Mouse (Mus musculus) heart, postnatal 0 days (tissue): ENCODE results near the gene Mill2. TPM values are rescaled to one million over a fixed set of nuclear protein-coding genes. Genes with fewer than 3 reads are reported as not detected.
A peak's percentile ranks its signal among the peaks of the same experiment; 100 is the strongest.

ENCODE experiments used
- ATAC-seq: fragments of 200-750 bp; cut with Nextera tagmentation; 2 replicates; pipeline ENCODE4 v1.8.0; 2017; ENCODE audit warnings: low read depth, moderate number of reproducible peaks, moderate library complexity; ENCODE audit not compliant: insufficient read depth
- DNase-seq: peaks from one replicate; pipeline ENCODE4 v3.0.0-alpha.2; 2016; ENCODE audit warnings: low spot score
- H3K27ac ChIP-seq: fragments of 300-500 bp; sonication (generic); 2 replicates; pipeline ENCODE4 v1.5.1; 2014; ENCODE audit warnings: low read depth, mild to moderate bottlenecking
- H3K27me3 ChIP-seq: fragments of 300-500 bp; sonication (generic); 2 replicates; pipeline ENCODE4 v1.6.1; 2014; ENCODE audit warnings: low read length, mixed read lengths; ENCODE audit not compliant: control insufficient read depth, insufficient read depth
- H3K36me3 ChIP-seq: fragments of 300-500 bp; sonication (generic); replicated peaks from 2 replicates; pipeline ENCODE4 v1.6.1; 2014; ENCODE audit warnings: low read length, mixed read lengths; ENCODE audit not compliant: control insufficient read depth, insufficient read depth
- H3K4me1 ChIP-seq: fragments of 300-500 bp; sonication (generic); 2 replicates; pipeline ENCODE4 v1.6.1; 2014; ENCODE audit warnings: antibody characterized with exemption; ENCODE audit not compliant: control insufficient read depth, insufficient read depth
- H3K4me2 ChIP-seq: fragments of 300-500 bp; sonication (generic); 2 replicates; pipeline ENCODE4 v1.6.1; 2014; ENCODE audit warnings: low read depth, mild to moderate bottlenecking, low read length, moderate library complexity
- H3K4me3 ChIP-seq: fragments of 300-500 bp; sonication (generic); 2 replicates; pipeline ENCODE4 v1.5.1; 2014; ENCODE audit warnings: low read depth, low read length
- H3K9ac ChIP-seq: fragments of 300-500 bp; sonication (generic); replicated peaks from 2 replicates; pipeline ENCODE4 v1.6.1; 2014; ENCODE audit warnings: low read depth, low read length, mixed read lengths
- H3K9me3 ChIP-seq: fragments of 300-500 bp; sonication (generic); replicated peaks from 2 replicates; pipeline ENCODE4 v1.6.1; 2016; ENCODE audit warnings: low read length; ENCODE audit not compliant: control insufficient read depth
- CTCF ChIP-seq: IDR thresholded peaks from 2 replicates; pipeline ENCODE4 v1.5.1; 2016; ENCODE audit warnings: antibody characterized with exemption, control low read depth, low read depth
- EP300 ChIP-seq: IDR thresholded peaks from 2 replicates; pipeline ENCODE4 v1.6.1; 2016; ENCODE audit warnings: antibody characterized with exemption, low read depth
- WGBS: fragments of 180-500 bp; shearing (Covaris S2); extraction: QIAGEN DNeasy Blood & Tissue Kit; methylation state at CpG from one replicate; pipeline ENCODE4 v1.1.7; 2014; 5-methylcytosine and 5-hydroxymethylcytosine counted together
- polyA plus RNA-seq: library from polyadenylated mRNA; unstranded; fragments of >200 nt; fragmentation: Nextera tagmentation; extraction: Ambion mirVana; gene quantifications from 2 replicates; pipeline ENCODE4 v1.2.1, GENCODE M21; 2015
- total RNA-seq: library from RNA; depleted of rRNA; stranded (reverse); fragments of >200 nt; gene quantifications from 2 replicates; pipeline ENCODE4 v1.2.3, GENCODE M21; 2014; ENCODE audit warnings: low replicate concordance

The Mill2 gene
- total and polyA plus RNA-seq, 2 experiments from 2014 or later: 0.34 to 0.86 TPM

DNA sequence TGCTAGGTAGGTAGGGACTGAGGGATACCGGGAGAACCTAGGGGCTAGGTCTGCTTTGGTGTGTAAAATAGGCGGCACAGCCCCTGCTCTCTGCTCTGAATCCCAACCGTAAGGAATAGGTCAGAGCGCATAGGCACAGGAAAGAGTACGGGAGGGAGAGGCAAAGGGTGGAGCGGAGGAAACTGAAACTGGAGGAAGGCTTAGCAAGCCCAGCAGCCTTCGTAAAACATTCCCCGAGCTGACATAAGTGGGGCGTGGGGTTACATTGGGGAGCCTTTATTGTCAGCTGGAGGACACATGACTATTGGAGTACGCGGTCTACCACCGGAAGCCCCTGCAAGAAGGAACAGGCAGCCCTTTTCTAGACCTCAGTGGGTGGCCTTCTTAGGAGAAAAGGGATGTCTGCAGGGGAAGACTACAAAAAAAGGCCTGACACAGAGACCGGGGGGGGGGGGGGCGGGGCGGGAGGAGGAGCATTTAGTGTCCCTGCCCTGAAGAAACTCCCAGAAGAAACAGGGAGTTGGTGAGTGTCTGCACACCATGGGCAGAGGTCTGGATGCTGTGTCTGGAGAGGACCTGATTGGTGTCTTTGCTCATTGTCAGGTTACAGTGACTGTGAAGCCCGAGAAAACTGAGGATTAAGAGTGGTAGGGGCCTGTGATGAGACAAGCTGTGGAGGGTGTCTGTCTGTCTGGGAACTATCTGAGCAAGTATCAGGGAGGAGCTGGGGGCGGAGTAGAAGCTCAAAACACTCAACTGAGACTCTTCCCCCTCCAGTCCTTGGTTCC, 814 bp downstream of the Mill2 start:
- H3K4me1 ChIP-seq: no peaks in the 10 kb centered on the region
- peak overlapping the region; percentile 59 for H3K4me2 ChIP-seq
- no peaks in the 10 kb centered on the region for H3K36me3 ChIP-seq
- H3K9me3 ChIP-seq: no peaks in the 10 kb centered on the region
- DNase-seq (peak; percentile 74), ATAC-seq (peak; percentile 84)
- H3K27me3 ChIP-seq: no peaks in the 10 kb centered on the region
- WGBS: 3% methylated on average over 14 of the region's 17 CpGs
- TF ChIP-seq CTCF (no peak), EP300 (no peak)
- peak overlapping the region; percentile 88 for H3K27ac ChIP-seq
- H3K4me3 ChIP-seq: peak overlapping the region; percentile 41
- H3K9ac ChIP-seq: peak overlapping the region; percentile 49

GRCm38 (mm10) chr7:18841174-18841567, 1.4 kb downstream of the Mill2 start:
- ATAC-seq (no peak), DNase-seq (no peak)
- TF ChIP-seq EP300 (no peak), CTCF (no peak)
- Histone ChIP-seq H3K4me2 (peak overlapping the region; percentile 47), H3K27ac (peak overlapping the region; percentile 56), H3K4me1 (no peaks in the 10 kb centered on the region), H3K9me3 (no peaks in the 10 kb centered on the region), H3K27me3 (no peaks in the 10 kb centered on the region), H3K4me3 (peak overlapping the region; percentile 20; the same call in 1 of the 2 replicates), H3K36me3 (no peaks in the 10 kb centered on the region), H3K9ac (peak overlapping the region; percentile 18; the same call in 1 of the 2 replicates)
- WGBS: 80% methylated on average over 1 of the region's 1 CpGs

GRCm38 (mm10) chr7:18844811-18845210, 5.0 kb downstream of the Mill2 start:
- Histone ChIP-seq H3K27me3 (no peaks in the 10 kb centered on the region), H3K4me2 (no peak overlapping the region), H3K4me3 (no peak overlapping the region), H3K9me3 (no peaks in the 10 kb centered on the region), H3K9ac (no peak overlapping the region), H3K36me3 (no peaks in the 10 kb centered on the region), H3K4me1 (no peaks in the 10 kb centered on the region), H3K27ac (no peak overlapping the region)
- 28% methylated on average over 5 of the region's 5 CpGs for WGBS
- ATAC-seq: no peak
- no peak for DNase-seq
- TF ChIP-seq CTCF (no peak), EP300 (no peak)

- H3K4me1 ChIP-seq: no peaks in the 10 kb centered on the region
- no peak overlapping the region for H3K9ac ChIP-seq
- DNase-seq: no peak
- 75% methylated on average over 1 of the region's 1 CpGs for WGBS
- no peak overlapping the region for H3K4me2 ChIP-seq
- H3K36me3 ChIP-seq: no peaks in the 10 kb centered on the region
- no peaks in the 10 kb centered on the region for H3K27me3 ChIP-seq
- no peak for ATAC-seq
- no peaks in the 10 kb centered on the region for H3K9me3 ChIP-seq
- H3K4me3 ChIP-seq: no peak overlapping the region
- no peak overlapping the region for H3K27ac ChIP-seq
- TF ChIP-seq EP300 (no peak), CTCF (no peak)
Measured at GRCm38 (mm10) chr7:18848395-18848794, 8.6 kb downstream of the Mill2 start.

- Histone ChIP-seq H3K27me3 (no peaks in the 10 kb centered on the region), H3K9me3 (no peaks in the 10 kb centered on the region), H3K4me2 (no peak overlapping the region), H3K4me1 (peaks cover 9% of the 10 kb centered on the region; the same call in 1 of the 2 replicates), H3K4me3 (no peak overlapping the region), H3K36me3 (no peaks in the 10 kb centered on the region), H3K27ac (peak overlapping the region; percentile 75), H3K9ac (no peak overlapping the region)
- ATAC-seq (peak; percentile 60), DNase-seq (peak; percentile 48)
- TF ChIP-seq EP300 (no peak), CTCF (no peak)
- WGBS: 58% methylated on average over 5 of the region's 5 CpGs
Measured at GRCm38 (mm10) chr7:18858310-18858916, 18.6 kb downstream of the Mill2 start.
